Mouse (Mus musculus) brain, embryonic 14.5 days (tissue): ENCODE results near the gene Lman1l.

ENCODE experiments used
- CTCF ChIP-seq: fragments of 200-500 bp; IDR thresholded peaks from 2 replicates; pipeline ENCODE4 v1.5.1; 2012; ENCODE audit warnings: inconsistent platforms, mild to moderate bottlenecking, moderate library complexity, borderline replicate concordance; ENCODE audit not compliant: insufficient read depth, insufficient read length; ENCODE audit errors: extremely low read depth
- POLR2A ChIP-seq: fragments of 200-500 bp; IDR thresholded peaks from 2 replicates; pipeline ENCODE4 v1.6.1; 2012; ENCODE audit warnings: mild to moderate bottlenecking, inconsistent platforms, borderline replicate concordance; ENCODE audit not compliant: poor library complexity, insufficient read depth, insufficient read length, severe bottlenecking; ENCODE audit errors: extremely low read depth

- TF ChIP-seq POLR2A, result no peak
- no peak for TF ChIP-seq CTCF
Observed at GRCm38 (mm10) chr9:57668277-57668676, 47.7 kb upstream of the Lman1l start.
